Mouse (Mus musculus) common myeloid progenitor, adult 5-6 weeks (primary cell): ENCODE measurements around the gene Dlgap4. TPM values are rescaled to one million over a fixed set of nuclear protein-coding genes. Genes with fewer than 3 reads are reported as not detected.
"Not testable (repeated sequence)": the region's sequence is repeated elsewhere in the genome, so short reads cannot be mapped to it uniquely, and the experiment has no call there.

Experiments used
- ATAC-seq: replicated peaks from 2 replicates; pipeline ENCODE4 v1.8.0; 2016; ENCODE audit warnings: low read depth, mild to moderate bottlenecking, moderate TSS enrichment, inconsistent platforms; ENCODE audit not compliant: poor library complexity, severe bottlenecking
- total RNA-seq: library from RNA; stranded (forward); fragments of 200-1000, 187-1606 nt; gene quantifications from 2 replicates; pipeline ENCODE4 v1.2.3, GENCODE M21; 2017

The Dlgap4 gene
- total RNA-seq, 1 experiment from 2014 or later: 11.6 TPM

DNA sequence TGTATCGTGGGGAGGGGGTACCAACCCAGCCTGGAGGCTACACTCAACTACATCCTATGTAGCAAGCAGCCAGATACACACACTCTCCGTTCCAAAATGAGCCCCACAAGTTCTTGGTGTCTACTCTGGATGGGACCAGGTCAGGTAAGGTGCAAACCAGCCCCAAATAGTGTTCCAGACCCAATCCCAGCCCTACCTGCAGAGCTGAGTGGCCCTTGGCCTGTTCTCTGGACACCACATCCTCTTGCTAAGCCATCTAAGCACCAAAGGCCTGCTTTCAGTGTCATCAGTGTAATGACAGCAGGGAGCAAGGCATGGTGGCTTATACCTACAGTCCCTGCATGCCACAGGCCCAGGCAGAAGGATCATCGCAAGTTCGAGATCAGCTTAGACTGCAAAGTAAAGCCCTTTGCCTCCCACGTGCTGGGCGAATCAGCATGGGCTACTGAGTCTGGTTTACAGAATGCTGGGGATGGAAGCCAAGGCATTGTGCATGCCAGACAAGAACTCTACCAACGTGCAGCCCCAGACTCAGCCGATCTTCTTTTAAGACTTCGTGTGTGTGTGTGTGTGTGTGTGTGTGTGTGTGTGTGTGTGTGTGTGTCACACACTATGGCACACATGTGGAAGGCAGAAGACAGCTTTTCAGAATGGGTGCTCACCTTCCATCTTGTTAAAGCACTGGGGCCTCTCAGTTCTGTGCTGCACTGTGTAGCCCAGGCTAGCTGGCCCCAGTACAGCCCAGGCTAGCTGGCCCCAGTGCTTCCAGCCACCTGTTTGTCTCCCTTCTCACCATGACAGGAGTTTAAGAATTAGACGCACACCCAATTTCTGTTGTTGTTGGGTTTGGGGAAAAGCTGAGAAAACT is 169.2 kb downstream of the Dlgap4 start:
- ATAC-seq: no peak

DNA sequence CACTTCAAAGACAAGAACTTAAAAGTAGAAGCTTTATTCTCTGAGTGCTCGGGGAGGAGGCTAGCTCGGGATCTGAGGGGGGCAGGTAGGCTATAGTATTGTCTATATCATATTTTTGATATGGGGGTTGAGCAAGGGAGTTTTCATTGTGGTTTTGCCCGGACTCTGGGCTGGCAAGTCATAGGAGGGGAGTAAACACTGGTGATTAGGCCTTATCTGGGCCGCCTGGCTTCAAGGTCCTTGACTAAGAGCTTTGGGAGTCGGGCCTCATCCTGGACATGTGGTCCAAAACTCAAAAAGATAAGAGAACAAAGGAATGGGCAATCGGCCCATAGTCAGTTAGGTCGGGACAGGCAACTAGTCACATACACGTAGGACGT is 169.8 kb downstream of the Dlgap4 start:
- ATAC-seq: peak; percentile 63

DNA sequence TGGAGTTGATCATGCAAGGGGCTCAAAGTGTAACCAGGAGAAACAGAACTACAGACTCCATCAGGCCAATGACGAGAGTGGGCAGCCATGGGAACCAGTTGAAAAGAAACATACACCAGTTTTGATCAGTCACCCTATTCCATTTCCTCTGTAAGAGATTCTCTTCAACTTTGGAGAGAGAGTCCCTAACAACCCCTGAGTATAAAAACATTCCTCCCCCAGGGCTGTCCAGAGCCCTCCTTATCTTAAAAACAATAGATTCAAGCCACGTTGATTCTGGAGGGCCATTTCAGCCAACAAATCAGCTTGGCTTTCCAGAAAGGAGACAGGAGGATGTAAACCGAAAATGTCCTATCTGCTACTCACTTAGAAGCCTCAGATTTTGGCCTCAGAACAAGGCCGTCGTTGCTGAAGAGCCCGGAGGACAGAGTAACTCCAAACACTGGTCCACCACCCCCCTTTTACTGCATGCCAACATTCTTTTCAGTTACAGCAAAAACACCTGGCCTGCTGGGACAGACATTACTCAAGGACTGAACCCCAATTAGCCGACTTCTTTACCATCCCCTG is 170.6 kb downstream of the Dlgap4 start:
- no peak for ATAC-seq

DNA sequence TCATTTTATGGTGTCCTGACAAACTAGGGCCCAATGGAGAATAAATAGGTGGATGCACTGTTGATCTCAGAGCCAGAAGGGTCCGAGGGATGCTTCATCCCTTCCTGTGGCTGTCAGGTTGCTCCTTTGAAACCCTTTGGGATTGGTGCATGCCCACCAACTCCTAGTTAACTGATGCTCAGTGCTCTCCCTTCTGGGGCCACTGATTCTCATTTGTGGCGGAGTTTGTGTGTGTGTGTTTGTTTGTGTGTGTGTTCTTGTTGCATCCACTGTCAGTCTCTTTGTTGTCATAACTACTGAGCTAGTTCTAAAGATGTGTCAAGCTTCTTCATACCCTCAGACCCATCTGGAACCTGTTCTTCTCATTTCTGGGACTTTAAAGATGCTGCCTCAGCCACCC is 171.4 kb downstream of the Dlgap4 start:
- no peak for ATAC-seq

DNA sequence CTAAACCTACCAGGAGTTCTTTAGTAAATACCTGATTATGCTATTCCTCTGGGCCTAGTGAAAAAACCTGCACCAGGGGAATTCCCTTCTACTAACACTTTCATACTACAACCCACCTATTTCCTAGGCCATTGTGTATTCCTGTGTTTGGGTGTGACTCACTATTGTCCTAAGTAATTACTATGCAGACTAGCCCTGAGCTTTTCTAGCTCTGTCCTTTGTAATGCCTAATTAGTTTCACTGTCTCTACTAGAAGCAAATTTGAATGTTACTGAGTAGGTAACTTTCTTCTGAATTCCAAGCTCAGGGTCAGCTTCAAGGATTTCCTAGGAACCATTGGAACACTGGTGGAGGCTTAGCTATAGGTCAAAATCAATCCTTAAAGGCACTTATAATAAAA is 172.9 kb downstream of the Dlgap4 start:
- ATAC-seq: not testable (repeated sequence)

DNA sequence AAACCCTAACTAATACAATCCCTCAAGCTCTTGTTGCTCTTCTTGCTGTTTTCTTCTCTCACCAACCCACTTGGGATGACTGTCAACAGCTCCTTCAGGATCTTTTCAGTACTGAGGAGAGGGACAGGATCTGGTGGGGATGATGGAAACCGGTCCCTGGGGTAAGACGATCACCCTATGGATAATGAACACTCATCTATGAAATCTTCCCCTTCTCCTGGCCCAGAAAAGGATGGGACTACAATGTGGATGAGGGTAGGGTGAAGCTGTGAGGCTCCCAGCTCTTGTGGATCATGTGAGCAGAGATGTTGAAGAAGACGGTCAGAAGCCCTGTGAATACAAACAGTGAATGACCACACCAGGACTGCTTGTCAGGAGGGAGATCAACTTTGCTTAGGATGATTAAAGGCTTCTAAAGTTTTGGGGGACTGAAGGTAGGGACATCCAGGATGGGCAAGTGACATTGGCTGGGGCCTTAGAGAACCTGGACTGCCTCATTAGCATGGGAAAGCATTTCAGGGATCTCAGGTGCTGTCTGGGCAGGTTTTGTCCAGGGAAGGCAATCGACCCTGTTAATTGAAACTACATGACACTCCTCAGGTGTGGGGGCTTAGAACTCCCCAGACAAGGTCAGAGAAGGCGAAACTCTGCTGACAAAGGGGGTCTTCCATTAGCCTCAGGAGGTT is 173.7 kb downstream of the Dlgap4 start:
- no peak for ATAC-seq

DNA sequence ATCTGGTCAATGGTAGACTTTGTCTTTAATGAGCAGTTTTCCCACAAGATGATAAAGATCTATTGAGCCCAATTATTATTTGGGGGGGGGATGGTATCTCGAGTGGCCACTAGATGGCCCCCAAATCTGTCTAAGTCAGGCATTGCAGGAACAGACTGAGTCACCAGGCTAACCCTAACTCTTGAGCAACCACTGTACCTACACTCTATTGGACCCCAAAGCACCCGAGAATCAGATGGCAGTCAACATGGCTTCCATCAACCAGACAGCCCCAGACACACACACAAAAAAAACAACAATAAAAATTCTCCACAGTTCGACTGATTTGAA is 174.2 kb downstream of the Dlgap4 start:
- ATAC-seq: peak; percentile 48; the same call in 1 of the 2 replicates

DNA sequence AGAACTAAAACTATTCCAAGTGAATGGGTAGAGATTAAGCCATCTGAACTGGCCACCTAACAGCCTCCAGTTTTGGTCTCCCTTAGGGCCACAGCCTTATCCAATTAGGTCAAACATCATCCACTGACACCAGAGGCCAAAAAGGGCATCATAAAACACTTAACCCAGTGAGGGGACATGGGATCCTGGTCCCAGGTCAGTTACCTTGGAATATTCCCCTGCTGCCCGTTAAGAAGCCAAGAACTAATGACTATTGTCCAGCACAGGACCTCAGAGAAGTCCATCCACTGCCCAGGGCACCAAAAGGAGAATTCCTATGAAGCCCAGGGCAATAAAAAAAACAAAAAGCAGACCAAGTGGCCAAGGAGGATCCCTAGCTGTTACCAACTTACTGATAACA is 175.3 kb downstream of the Dlgap4 start:
- no peak for ATAC-seq

DNA sequence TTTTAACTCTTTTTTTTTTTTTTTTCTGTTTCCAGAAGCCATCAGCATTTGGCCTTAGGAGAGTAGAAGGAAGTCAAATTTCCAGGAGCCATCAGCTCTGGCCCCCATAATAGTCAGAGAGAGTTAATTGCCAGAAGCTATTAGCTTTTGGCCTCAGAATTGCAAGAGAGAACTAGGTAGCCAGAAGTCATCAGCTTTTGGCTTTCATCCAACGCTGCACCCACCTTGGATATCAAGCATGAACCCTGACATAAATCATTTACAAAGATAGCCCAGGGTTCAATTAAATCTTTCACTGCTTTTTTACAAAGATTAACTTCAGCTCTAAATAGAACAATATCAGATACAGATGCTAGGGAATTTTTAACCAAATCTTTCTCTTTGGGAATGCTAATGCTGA is 185.0 kb downstream of the Dlgap4 start:
- ATAC-seq: no peak

DNA sequence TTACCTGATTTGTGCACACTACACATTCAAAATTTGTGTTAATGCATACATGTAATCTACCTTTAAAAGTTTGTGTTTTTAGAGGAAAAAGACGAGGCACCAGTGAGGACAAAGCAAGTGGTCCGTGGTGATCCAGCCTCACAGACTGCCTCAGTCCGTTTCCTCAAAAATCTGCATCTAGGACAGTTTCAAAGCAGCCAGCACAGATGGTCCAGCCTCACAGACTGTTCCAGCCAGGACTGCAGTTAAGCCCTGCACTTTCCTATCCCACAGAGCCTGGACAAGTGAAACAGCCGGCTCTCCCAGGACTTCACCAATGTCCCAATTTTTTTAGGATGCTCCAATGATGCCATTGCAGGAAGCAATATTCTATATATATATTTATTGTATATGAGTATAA is 187.5 kb downstream of the Dlgap4 start:
- ATAC-seq: no peak

DNA sequence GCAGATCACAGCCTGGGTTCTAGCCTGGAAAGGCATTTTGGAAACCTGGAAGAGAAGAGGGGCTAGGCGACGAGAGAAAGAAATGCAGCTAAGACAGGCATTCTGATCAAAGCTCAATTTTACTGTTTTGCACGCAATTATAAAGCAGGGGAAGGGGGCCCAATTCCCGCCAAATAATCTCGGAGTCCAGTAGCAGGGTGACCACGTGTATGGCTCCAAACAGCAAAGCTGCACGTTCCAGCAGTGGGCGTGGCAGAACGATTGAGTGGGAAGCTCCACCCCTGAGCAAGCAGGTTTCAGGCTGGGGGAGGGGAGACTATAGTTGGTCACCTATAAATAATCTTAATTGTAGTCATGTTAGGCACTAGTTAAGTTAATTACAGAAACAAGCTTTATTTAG is 188.6 kb downstream of the Dlgap4 start:
- not testable (repeated sequence) for ATAC-seq

DNA sequence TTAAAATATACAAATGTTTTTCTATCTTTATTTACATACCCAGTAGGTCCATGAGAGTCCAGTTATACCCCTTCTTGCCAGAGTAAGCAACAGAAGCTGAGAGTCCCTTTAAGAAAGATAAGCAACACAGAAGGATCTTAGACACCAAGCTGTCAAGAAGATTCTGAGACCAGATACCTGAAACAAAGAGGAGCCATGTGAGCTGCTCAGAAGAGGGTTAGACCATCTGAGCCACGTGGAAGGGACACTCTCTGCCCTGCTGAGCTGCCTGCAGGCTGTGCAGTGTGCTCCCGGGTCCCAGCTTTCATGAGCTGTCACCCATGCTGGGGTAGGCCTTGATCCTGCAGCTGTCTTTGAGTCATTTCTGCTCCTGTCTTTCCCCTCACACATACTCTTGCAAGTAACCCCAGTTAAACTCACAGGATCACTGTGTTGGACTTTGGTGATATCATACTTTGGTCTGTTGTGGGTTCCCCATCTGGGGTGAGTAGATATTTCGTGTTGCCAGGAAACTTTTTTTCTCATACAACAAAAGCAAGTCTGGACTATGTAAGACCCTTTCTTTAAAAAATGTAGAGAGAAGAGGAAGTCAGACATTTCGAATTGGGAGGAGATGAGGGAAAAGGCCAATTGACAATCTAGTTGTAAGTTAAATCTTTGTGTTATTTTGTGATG is 190.3 kb downstream of the Dlgap4 start:
- ATAC-seq: peak; percentile 65; the same call in 1 of the 2 replicates

DNA sequence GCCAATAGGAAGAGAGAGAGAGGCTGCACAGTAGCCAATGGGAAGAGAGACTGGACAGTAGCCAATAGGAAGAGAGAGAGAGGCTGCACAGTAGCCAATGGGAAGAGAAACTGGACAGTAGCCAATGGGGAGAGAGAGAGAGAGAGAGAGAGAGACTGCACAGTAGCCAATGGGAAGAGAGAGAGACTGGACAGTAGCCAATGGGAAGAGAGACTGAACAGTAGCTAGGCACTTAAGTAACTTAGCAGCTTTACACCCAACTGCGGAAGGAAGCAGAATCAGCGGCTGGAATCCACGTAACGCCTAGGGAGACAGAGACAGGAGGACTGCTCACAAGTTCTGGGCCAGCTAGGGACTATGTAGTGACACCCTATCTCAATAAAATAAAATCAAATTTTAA is 191.1 kb downstream of the Dlgap4 start:
- ATAC-seq: no peak

DNA sequence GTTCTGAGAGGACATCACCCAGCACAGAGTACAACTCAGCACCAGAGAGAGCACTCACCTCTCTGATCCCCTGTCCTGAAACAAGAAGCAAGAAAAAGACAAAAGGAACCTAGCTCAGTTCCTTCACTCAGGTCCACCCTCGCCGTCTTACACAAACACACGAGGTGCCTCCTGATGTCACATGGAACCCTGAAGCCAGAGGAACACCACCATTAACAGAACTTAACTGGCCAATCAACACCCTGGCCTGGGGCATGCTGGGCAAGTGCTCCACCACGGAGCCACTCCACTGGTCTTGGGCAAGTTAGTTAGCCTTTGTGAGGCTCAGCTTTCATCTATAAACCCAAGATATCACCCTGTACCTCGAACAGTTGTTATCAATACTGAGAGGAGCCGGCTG is 193.4 kb downstream of the Dlgap4 start:
- ATAC-seq: no peak

DNA sequence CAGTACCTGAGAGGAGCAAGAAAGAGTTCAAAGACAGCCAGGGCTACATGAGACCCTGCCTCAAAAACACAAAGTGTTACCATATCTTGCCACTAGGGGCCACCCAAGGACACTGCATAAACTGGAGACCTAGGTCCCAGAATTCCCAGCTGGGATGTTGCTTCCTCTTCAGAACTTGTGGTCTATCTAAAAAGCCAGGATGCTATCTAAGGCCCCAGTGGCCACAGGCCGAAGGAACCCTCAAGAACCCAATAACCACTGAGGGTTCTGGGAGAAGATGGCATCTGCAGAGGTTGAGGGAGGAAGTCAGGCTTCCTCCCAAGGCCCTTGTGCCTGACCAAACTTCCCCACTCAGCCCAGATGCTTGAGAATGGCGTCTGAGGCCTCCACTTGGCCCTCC is 196.1 kb downstream of the Dlgap4 start:
- peak; percentile 91 for ATAC-seq

DNA sequence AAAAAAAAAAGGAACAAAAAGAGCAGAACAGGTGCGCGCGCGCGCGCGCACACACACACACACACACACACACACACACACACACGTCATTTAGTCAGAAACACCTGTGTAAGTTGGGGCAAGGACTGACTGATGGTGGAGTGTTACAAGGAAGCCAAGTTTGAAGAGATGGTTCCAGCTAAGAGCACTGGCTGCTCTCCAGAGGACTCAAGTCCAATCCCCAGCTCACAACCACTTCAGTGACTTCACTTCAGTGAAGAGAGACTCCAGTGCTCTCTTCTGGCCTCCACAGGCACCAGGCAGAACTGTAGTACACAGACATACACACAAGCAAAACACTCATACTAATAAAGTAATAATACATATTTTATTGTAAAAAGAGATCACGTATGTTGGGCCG is 197.2 kb downstream of the Dlgap4 start:
- no peak for ATAC-seq

DNA sequence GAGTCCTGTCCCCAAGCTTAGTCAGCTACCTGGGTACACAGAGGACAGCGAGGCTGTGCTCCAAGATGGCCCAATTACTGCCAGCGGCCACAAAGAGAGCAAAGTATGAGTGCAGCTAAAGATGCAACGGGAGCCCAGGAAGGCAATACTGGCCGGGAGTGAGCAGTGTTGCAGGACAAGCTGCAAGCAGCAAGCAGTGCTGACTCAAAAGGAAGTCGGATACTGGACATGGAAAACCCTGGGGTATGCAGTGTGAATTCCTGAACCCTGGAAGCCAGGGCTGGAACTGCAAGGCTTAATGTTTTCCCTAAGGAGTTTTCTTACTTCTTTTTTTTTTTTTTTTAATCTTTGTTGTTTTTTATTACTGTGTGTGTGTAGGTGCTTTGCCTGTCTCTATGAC is 198.1 kb downstream of the Dlgap4 start:
- no peak for ATAC-seq
